Mouse (Mus musculus): ENCODE results near the gene Snupn. TPM values are rescaled to one million over a fixed set of nuclear protein-coding genes. Genes with fewer than 3 reads are reported as not detected.
A peak's percentile ranks its signal among the peaks of the same experiment; 100 is the strongest.

The Snupn gene
- polyA plus RNA-seq, 1 experiment, result 6.3 TPM

DNA sequence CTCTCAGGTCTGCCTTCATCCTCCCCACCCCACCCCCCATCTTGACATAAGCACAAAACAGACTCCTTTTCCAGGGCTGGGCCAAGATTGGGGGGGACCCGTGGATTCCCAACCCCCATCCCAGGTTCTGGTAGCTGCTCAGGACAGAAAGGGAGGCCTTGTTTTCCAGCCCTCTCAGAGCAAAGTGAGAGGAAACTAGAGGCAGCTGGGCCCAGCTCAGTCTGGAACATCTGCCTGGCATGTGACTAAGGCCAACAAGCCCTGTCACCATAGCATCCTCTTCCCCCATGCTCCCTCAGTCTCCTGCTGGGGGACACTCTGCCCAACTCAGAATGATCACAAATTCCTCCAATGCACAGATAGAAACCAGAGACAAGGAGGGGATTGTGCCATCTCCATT lies 35.6 kb upstream of the Snupn start:
- no peaks in the 10 kb centered on the region for H3K36me3 ChIP-seq (ENCODE audit: control insufficient read depth, insufficient read depth, low read length)
- TF ChIP-seq CTCF (IDR thresholded peaks at IDR 0.05; ENCODE audit: borderline replicate concordance, control insufficient read depth, extremely low read depth, insufficient read depth, low read length, poor library complexity), result no peak
- TF ChIP-seq POLR2A (IDR thresholded peaks at IDR 0.05; ENCODE audit: control insufficient read depth, extremely low read depth, insufficient read depth, low read length, poor library complexity), result no peak
- no peaks in the 10 kb centered on the region for H3K4me1 ChIP-seq (replicated peaks; ENCODE audit: control insufficient read depth, insufficient read depth, low read length)
- no peak overlapping the region for H3K4me3 ChIP-seq (ENCODE audit: control insufficient read depth, insufficient read depth, low read length)
- no peak overlapping the region for H3K27ac ChIP-seq (ENCODE audit: control insufficient read depth, insufficient read depth, low read length)
- no peak for DNase-seq
- WGBS, result 81% methylated on average over 1 of the region's 1 CpGs
- no peaks in the 10 kb centered on the region for H3K27me3 ChIP-seq (ENCODE audit: control insufficient read depth, insufficient read depth, low read length)

DNA sequence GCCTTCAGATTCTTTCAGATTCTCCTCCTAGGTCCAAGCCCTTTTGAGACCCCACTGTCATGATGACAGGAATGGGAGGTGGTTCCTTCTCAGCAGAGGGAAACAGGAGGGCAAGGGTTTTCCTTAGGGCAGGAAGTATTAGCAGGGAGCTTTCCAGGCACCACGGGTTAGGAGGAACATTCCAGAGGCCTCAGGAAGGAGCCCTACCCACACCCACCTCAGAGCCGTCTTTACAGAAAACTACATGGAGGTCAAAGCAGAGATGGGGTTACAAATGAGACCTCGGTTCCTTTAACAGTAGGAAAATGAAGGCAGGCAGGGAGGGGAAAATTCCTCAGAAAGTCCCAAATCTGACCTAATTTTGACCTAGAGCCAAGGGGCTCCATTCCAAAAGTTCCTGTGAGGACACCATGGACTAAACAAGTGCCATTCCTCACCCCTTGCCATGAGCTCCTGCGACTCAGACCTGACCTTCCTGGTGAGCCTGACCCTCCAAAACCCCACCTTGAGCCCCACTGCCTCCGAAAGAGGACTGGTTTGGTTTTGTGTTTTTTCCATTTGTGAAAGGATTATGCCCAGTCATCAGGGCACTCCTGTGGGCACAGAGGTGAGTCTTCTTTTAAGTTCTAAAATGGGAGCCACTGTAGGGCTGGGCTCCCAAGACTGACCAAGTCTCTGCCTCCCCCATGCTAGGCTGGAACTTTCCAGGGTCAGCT lies 34.8 kb upstream of the Snupn start:
- H3K36me3 ChIP-seq (ENCODE audit: control insufficient read depth, insufficient read depth, low read length), result no peaks in the 10 kb centered on the region
- no peaks in the 10 kb centered on the region for H3K4me1 ChIP-seq (replicated peaks; ENCODE audit: control insufficient read depth, insufficient read depth, low read length)
- WGBS, result 88% methylated on average over 5 of the region's 5 CpGs
- H3K27ac ChIP-seq (ENCODE audit: control insufficient read depth, insufficient read depth, low read length), result no peak overlapping the region
- DNase-seq, result no peak
- no peaks in the 10 kb centered on the region for H3K27me3 ChIP-seq (ENCODE audit: control insufficient read depth, insufficient read depth, low read length)
- no peak for TF ChIP-seq CTCF (IDR thresholded peaks at IDR 0.05; ENCODE audit: borderline replicate concordance, control insufficient read depth, extremely low read depth, insufficient read depth, low read length, poor library complexity)
- H3K4me3 ChIP-seq (ENCODE audit: control insufficient read depth, insufficient read depth, low read length), result no peak overlapping the region

DNA sequence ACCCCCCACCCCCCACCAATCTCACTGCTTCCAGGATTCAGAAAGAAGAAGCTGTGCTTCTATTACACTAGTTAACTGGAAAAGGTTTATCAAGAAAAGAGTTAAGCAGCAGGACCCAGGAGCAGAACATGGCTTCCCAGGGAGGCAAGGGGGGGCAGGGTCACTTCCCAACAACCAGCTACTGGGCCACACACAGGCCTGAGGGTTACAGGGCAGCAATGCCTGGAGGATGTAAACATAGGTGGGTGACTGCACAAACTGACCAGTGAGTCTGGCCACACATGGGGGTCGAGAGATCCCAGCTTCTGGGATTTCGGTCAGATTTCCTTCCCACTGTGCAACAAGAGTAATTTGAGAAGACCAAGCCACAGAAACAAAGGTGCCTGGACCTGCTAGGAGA lies 33.5 kb upstream of the Snupn start:
- no peak for DNase-seq
- Histone ChIP-seq H3K36me3 (ENCODE audit: control insufficient read depth, insufficient read depth, low read length) (no peaks in the 10 kb centered on the region), H3K4me3 (ENCODE audit: control insufficient read depth, insufficient read depth, low read length) (no peak overlapping the region), H3K4me1 (replicated peaks; ENCODE audit: control insufficient read depth, insufficient read depth, low read length) (no peaks in the 10 kb centered on the region), H3K27me3 (ENCODE audit: control insufficient read depth, insufficient read depth, low read length) (no peaks in the 10 kb centered on the region), H3K27ac (ENCODE audit: control insufficient read depth, insufficient read depth, low read length) (no peak overlapping the region)
- WGBS, result 92% methylated on average over 2 of the region's 2 CpGs
- no peak for TF ChIP-seq CTCF (IDR thresholded peaks at IDR 0.05; ENCODE audit: borderline replicate concordance, control insufficient read depth, extremely low read depth, insufficient read depth, low read length, poor library complexity)
- TF ChIP-seq POLR2A (IDR thresholded peaks at IDR 0.05; ENCODE audit: control insufficient read depth, extremely low read depth, insufficient read depth, low read length, poor library complexity), result no peak

GRCm38 (mm10) chr9:56918466-56918865 lies 32.2 kb upstream of the Snupn start:
- H3K27ac ChIP-seq (ENCODE audit: control insufficient read depth, insufficient read depth, low read length), result no peak overlapping the region
- WGBS, result 96% methylated on average over 13 of the region's 13 CpGs
- H3K36me3 ChIP-seq (ENCODE audit: control insufficient read depth, insufficient read depth, low read length), result no peaks in the 10 kb centered on the region
- DNase-seq, result no peak
- H3K4me1 ChIP-seq (replicated peaks; ENCODE audit: control insufficient read depth, insufficient read depth, low read length), result peaks cover 2% of the 10 kb centered on the region; the same call in 1 of the 2 replicates
- no peak overlapping the region for H3K4me3 ChIP-seq (ENCODE audit: control insufficient read depth, insufficient read depth, low read length)
- TF ChIP-seq POLR2A (IDR thresholded peaks at IDR 0.05; ENCODE audit: control insufficient read depth, extremely low read depth, insufficient read depth, low read length, poor library complexity) (no peak), CTCF (IDR thresholded peaks at IDR 0.05; ENCODE audit: borderline replicate concordance, control insufficient read depth, extremely low read depth, insufficient read depth, low read length, poor library complexity) (no peak)
- H3K27me3 ChIP-seq (ENCODE audit: control insufficient read depth, insufficient read depth, low read length), result no peaks in the 10 kb centered on the region

GRCm38 (mm10) chr9:56922746-56923145 lies 27.9 kb upstream of the Snupn start:
- Histone ChIP-seq H3K36me3 (ENCODE audit: control insufficient read depth, insufficient read depth, low read length) (no peaks in the 10 kb centered on the region), H3K27me3 (ENCODE audit: control insufficient read depth, insufficient read depth, low read length) (no peaks in the 10 kb centered on the region), H3K4me3 (ENCODE audit: control insufficient read depth, insufficient read depth, low read length) (no peak overlapping the region), H3K4me1 (replicated peaks; ENCODE audit: control insufficient read depth, insufficient read depth, low read length) (peaks cover 38% of the 10 kb centered on the region), H3K27ac (ENCODE audit: control insufficient read depth, insufficient read depth, low read length) (no peak overlapping the region)
- no peak for TF ChIP-seq CTCF (IDR thresholded peaks at IDR 0.05; ENCODE audit: borderline replicate concordance, control insufficient read depth, extremely low read depth, insufficient read depth, low read length, poor library complexity)
- TF ChIP-seq POLR2A (IDR thresholded peaks at IDR 0.05; ENCODE audit: control insufficient read depth, extremely low read depth, insufficient read depth, low read length, poor library complexity), result no peak
- WGBS, result 97% methylated on average over 4 of the region's 4 CpGs
- no peak for DNase-seq

DNA sequence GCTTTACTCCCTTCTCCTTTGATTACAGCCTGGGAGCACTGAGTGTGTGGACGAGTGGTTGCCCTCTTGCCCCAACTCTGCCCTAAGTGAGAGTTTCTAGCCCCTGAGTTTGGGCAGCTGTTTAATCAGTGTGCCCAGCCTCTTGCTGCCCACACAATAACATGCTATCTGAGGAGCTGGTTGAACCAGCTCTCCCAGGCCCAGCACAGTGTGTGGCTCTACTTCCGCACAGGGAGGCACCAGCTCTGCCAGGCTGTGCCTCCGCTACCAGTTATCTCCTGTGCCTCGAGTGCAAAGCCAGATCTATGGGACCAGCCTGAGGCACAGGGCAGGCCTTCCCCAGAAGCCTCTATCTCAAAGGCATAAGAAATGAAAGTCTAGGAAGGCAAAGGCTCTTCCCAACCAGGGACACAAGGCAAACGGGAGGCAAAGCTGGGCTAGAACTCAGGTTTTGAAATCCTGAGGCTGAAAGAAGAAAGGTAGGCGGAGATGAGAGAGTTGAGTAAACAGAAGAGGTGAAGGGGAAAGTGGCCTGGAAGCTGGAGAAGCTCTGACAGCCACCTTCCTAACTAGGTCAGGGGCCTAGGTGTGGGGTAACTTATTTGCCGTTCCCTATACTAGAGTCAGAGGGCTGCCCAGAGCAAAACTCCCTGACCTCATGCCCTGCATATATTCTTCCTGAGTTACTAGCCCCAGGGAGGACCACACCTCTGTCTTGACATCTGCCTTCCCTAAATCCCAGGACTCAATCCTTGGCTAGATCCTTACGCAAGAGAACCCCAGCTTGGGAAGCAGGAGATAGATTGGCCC lies 26.6 kb upstream of the Snupn start:
- H3K27me3 ChIP-seq (ENCODE audit: control insufficient read depth, insufficient read depth, low read length), result no peaks in the 10 kb centered on the region
- 87% methylated on average over 8 of the region's 8 CpGs for WGBS
- no peak for TF ChIP-seq CTCF (IDR thresholded peaks at IDR 0.05; ENCODE audit: borderline replicate concordance, control insufficient read depth, extremely low read depth, insufficient read depth, low read length, poor library complexity)
- TF ChIP-seq POLR2A (IDR thresholded peaks at IDR 0.05; ENCODE audit: control insufficient read depth, extremely low read depth, insufficient read depth, low read length, poor library complexity), result no peak
- DNase-seq, result no peak
- peaks cover 44% of the 10 kb centered on the region for H3K4me1 ChIP-seq (replicated peaks; ENCODE audit: control insufficient read depth, insufficient read depth, low read length)
- H3K27ac ChIP-seq (ENCODE audit: control insufficient read depth, insufficient read depth, low read length), result peak overlapping the region; percentile 18; the same call in 1 of the 2 replicates
- no peaks in the 10 kb centered on the region for H3K36me3 ChIP-seq (ENCODE audit: control insufficient read depth, insufficient read depth, low read length)
- 0 out of 2 replicates have a peak overlapping the region, but pooled peaks have one; percentile 2 for H3K4me3 ChIP-seq (ENCODE audit: control insufficient read depth, insufficient read depth, low read length)
